Mouse (Mus musculus): ENCODE data around the gene Mb. TPM values are rescaled to one million over a fixed set of nuclear protein-coding genes. Genes with fewer than 3 reads are reported as not detected.

The Mb gene
- polyA plus RNA-seq, 1 experiment from 2014 or later = 0.20 TPM

DNA sequence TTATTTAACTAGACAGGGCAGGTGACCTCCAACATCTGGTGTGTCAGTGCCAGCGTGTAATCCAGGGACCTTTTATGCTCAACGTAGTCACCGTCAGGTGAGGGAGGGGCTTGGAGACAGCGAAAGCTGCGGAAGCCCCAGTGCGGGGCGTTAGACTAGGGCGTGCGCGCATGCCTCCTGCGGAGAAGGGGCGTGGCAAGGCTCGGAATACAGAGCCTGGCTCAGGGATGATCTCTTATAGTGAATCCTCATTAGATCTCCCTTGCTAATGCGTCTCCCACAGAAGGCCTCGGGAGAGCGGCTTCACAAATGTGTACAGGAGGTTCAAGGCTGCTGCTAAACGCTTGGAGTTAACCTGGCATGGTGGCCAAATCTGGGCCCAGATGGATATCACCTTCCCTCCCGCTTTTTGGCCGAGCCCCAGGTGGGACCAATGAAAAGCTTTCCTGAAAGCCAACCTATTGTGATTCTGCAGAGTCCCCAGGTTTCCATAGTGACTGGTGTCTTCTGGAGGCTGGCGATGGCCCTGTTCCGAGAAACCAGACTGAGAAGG lies 62.9 kb downstream of the Mb start:
- DNase-seq (ENCODE audit: extremely low spot score, low spot score) = peak; percentile 40
- Histone ChIP-seq H3K36me3 (replicated peaks) (no peaks in the 10 kb centered on the region), H3K4me1 (peaks cover 13% of the 10 kb centered on the region), H3K27ac (no peak overlapping the region), H3K27me3 (ENCODE audit: poor library complexity, severe bottlenecking) (peaks cover 33% of the 10 kb centered on the region), H3K9me3 (no peaks in the 10 kb centered on the region), H3K4me3 (peak overlapping the region; percentile 54)
- 2% methylated on average over 21 of the region's 21 CpGs for WGBS

DNA sequence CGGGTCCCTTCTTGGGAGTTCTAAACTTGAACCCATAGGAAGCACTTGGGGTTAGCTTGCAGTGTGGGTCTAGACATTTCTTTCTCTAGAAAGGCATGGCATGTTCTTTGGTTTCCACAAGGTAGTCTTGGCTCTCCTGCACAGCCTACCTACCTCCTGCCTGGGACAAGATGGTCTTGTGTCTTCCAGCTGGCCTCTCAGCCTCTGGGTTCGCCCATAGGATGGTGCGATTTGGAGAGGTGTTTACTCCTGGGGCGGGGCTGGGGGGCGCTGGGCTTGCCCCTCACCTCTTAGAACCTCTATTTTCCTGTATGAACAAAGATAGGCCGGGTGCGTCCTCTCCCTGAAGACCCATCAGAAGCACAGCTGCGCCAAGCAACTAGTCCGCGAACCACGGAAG lies 63.3 kb downstream of the Mb start:
- no peak for DNase-seq (ENCODE audit: extremely low spot score, low spot score)
- H3K36me3 ChIP-seq (replicated peaks) = no peaks in the 10 kb centered on the region
- H3K27ac ChIP-seq = no peak overlapping the region
- peaks cover 13% of the 10 kb centered on the region for H3K4me1 ChIP-seq
- peak overlapping the region; percentile 54 for H3K4me3 ChIP-seq
- peaks cover 33% of the 10 kb centered on the region for H3K27me3 ChIP-seq (ENCODE audit: poor library complexity, severe bottlenecking)
- WGBS = 15% methylated on average over 11 of the region's 11 CpGs
- no peaks in the 10 kb centered on the region for H3K9me3 ChIP-seq

DNA sequence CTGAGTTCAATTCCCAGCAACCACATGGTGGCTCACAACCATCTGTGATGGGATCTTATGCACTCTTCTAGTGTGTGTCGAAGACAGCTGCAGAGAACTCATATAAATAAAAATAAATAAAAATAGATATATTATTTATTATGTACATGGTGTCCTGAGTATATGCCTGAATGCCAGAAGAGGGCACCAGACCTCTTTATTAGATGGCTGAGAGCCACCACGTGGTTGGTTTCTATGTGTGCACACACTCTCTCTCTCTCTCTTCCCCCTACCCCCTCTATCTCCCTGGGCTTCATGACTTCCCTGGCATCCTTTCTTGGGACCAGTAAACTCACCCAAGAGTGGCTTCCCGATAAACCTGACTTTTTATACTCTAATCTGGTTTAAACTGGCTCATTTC lies 67.7 kb downstream of the Mb start:
- peaks cover 22% of the 10 kb centered on the region for H3K27me3 ChIP-seq (ENCODE audit: poor library complexity, severe bottlenecking)
- peaks cover 8% of the 10 kb centered on the region for H3K4me1 ChIP-seq
- 53% methylated on average over 3 of the region's 3 CpGs for WGBS
- no peak overlapping the region for H3K4me3 ChIP-seq
- no peak for DNase-seq (ENCODE audit: extremely low spot score, low spot score)
- H3K9me3 ChIP-seq = no peaks in the 10 kb centered on the region
- no peaks in the 10 kb centered on the region for H3K36me3 ChIP-seq (replicated peaks)
- no peak overlapping the region for H3K27ac ChIP-seq

DNA sequence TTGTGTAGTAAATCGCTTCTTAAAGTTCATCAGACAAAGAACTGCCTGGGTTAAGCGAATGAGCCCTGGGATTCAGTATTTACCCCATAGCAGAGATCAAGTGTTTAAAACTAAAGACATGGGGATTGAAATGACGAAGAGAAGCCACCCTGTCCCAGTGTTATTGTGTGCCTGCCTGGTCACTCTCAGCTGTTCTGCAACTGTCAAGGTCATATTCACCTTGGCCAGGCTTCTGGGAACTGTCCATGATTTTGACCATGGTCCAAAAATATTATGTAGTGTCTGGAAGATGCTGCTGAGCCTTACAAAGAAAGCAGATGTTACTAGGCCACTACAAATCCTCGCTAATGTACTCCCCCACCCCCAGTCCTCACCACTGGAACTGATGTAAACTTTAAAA lies 70.7 kb downstream of the Mb start:
- 82% methylated on average over 4 of the region's 4 CpGs for WGBS
- no peaks in the 10 kb centered on the region for H3K27me3 ChIP-seq (ENCODE audit: poor library complexity, severe bottlenecking)
- H3K4me3 ChIP-seq = no peak overlapping the region
- DNase-seq (ENCODE audit: extremely low spot score, low spot score) = no peak
- H3K27ac ChIP-seq = no peak overlapping the region
- H3K9me3 ChIP-seq = no peaks in the 10 kb centered on the region
- no peaks in the 10 kb centered on the region for H3K36me3 ChIP-seq (replicated peaks)
- 0 out of 2 replicates have a peak, but pooled peaks cover 7% of the 10 kb centered on the region for H3K4me1 ChIP-seq

GRCm38 (mm10) chr15:76976619-76977018 lies 73.9 kb downstream of the Mb start:
- Histone ChIP-seq H3K27ac (no peak overlapping the region), H3K4me3 (no peak overlapping the region), H3K36me3 (replicated peaks) (no peaks in the 10 kb centered on the region), H3K9me3 (no peaks in the 10 kb centered on the region), H3K27me3 (ENCODE audit: poor library complexity, severe bottlenecking) (no peaks in the 10 kb centered on the region), H3K4me1 (peaks cover 16% of the 10 kb centered on the region)
- WGBS = 73% methylated on average over 5 of the region's 5 CpGs
- no peak for DNase-seq (ENCODE audit: extremely low spot score, low spot score)

DNA sequence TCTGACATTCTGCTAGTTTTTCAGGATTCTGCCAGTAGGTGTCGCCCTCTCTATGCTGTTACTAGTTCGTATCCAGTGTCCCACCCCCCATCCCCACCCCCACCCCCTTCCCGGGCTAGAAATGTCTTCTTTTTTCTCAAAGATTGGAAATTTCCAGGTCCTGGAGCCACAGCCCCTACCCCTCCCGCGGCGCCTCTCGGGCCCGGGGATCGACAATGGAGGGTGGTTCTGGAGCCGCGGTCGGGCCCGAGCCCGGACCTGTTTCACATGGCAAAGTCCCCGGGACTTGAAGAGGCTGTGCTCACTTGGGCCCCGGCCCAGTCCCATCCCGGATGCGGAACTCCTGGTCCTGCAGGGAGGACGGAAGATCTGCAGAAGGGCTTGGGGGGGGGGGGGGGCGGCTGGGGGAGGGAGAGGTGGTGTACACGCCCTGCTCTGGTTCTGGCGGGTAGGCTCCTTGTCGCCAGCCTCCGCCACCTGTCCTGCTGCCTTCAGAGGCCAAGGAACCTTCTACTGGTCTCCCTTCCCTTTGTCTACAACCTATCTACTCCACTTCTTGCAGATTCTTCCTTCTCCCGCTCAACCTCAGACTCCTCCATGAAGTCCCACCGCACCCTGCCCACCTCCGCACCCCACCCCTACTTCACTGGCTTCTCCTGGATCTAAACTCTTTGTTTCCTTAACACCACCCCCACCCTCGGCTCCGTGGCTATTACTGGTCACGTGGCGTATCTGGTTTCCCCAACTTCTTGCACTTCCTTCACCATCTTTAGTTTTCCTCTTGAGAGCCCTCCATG lies 76.4 kb downstream of the Mb start:
- H3K36me3 ChIP-seq (replicated peaks) = no peaks in the 10 kb centered on the region
- peak; percentile 80 for DNase-seq (ENCODE audit: extremely low spot score, low spot score)
- peak overlapping the region; percentile 93 for H3K27ac ChIP-seq
- no peaks in the 10 kb centered on the region for H3K27me3 ChIP-seq (ENCODE audit: poor library complexity, severe bottlenecking)
- H3K4me1 ChIP-seq = peaks cover 16% of the 10 kb centered on the region
- H3K4me3 ChIP-seq = peak overlapping the region; percentile 61
- no peaks in the 10 kb centered on the region for H3K9me3 ChIP-seq
- WGBS = 6% methylated on average over 31 of the region's 31 CpGs

- peak overlapping the region; percentile 93 for H3K27ac ChIP-seq
- WGBS = 31% methylated on average over 8 of the region's 8 CpGs
These were observed 77.1 kb downstream of the Mb start for GRCm38 (mm10) chr15:76973272-76973854.

DNA sequence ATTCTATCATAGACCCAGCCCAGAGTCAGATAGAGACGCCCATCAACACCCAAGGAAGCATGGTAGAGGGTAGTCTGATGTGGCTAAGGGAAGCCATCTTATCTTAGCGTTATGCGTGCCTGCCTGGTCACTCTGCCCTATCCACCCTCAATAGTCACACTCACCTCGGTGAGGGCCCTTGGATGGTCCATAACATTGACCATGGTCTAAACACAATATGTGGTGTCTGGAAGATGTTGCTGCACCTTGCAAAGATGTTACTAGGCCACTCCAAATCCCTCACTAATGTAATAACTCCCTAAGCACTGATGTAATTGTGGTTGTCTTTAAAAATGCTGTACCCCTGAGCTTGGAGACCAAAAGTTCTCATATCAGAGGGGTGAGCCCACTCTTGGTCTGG lies 77.8 kb downstream of the Mb start:
- H3K27ac ChIP-seq = no peak overlapping the region

More at GRCm38 (mm10) chr15:76973272-76973854, 77.1 kb downstream of the Mb start:
- no peaks in the 10 kb centered on the region for H3K27me3 ChIP-seq (ENCODE audit: poor library complexity, severe bottlenecking)
- no peak for DNase-seq (ENCODE audit: extremely low spot score, low spot score)
- H3K9me3 ChIP-seq = no peaks in the 10 kb centered on the region
- no peaks in the 10 kb centered on the region for H3K36me3 ChIP-seq (replicated peaks)
- peaks cover 16% of the 10 kb centered on the region for H3K4me1 ChIP-seq
- H3K4me3 ChIP-seq = peak overlapping the region; percentile 61

More for the DNA sequence above, 77.8 kb downstream of the Mb start:
- no peaks in the 10 kb centered on the region for H3K36me3 ChIP-seq (replicated peaks)
- WGBS = 82% methylated on average over 4 of the region's 4 CpGs
- no peaks in the 10 kb centered on the region for H3K9me3 ChIP-seq
- DNase-seq (ENCODE audit: extremely low spot score, low spot score) = no peak
- no peak overlapping the region for H3K4me3 ChIP-seq
- H3K4me1 ChIP-seq = peaks cover 16% of the 10 kb centered on the region
- H3K27me3 ChIP-seq (ENCODE audit: poor library complexity, severe bottlenecking) = no peaks in the 10 kb centered on the region

Other genes with a start within 250 kb of the Mb start
- 24.4 and 26.6 TPM in 2 replicates for gene Zfp251, start 179.2 kb downstream of the Mb start, polyA plus RNA-seq (2016; fragmentation: Nextera tagmentation; extraction: Ambion mirVana)
- 12.7 and 13.1 TPM in 2 replicates for gene Zfp7, start 171.4 kb downstream of the Mb start, polyA plus RNA-seq (2016; fragmentation: Nextera tagmentation; extraction: Ambion mirVana)
- 0.78 TPM in 1 of 2 replicates, not detected in the other for gene Gm49527, start 171.3 kb downstream of the Mb start, polyA plus RNA-seq (2016; fragmentation: Nextera tagmentation; extraction: Ambion mirVana)
- gene Zfp647, start 125.2 kb downstream of the Mb start, polyA plus RNA-seq (2016; fragmentation: Nextera tagmentation; extraction: Ambion mirVana) = 27.3 and 33.6 TPM in 2 replicates
- gene 1110038F14Rik, start 102.2 kb downstream of the Mb start, polyA plus RNA-seq (2016; fragmentation: Nextera tagmentation; extraction: Ambion mirVana) = 78.7 and 79.3 TPM in 2 replicates
- 0.10 TPM in 1 of 2 replicates, not detected in the other for gene Apol6, start 5.9 kb downstream of the Mb start, polyA plus RNA-seq (2016; fragmentation: Nextera tagmentation; extraction: Ambion mirVana)

Data from forebrain, embryonic 10.5 days (tissue).